Mouse (Mus musculus) MEL (cell line): Measurements from ENCODE around the gene Olfr374. TPM values are rescaled to one million over a fixed set of nuclear protein-coding genes. Genes with fewer than 3 reads are reported as not detected.

Experiments used
- DNase-seq: peaks from one replicate; pipeline ENCODE4 v3.0.0; 2011; ENCODE audit warnings: low read depth, low spot score
- H3K27ac ChIP-seq: 2 replicates; pipeline ENCODE4 v1.5.1; 2012; ENCODE audit warnings: low read depth, mild to moderate bottlenecking, control low read depth, low read length, moderate library complexity; ENCODE audit not compliant: control insufficient read depth
- H3K27me3 ChIP-seq, 2 experiments: fragments of 150-350 bp in 1 of 2; sonication (generic) in 1 of 2; 2 replicates each; pipeline ENCODE4 v1.6.1; 2012; ENCODE audit warnings: low read length in 2 of 2, mild to moderate bottlenecking in 2 of 2, improper control_type of control experiment in 1 of 2, moderate library complexity in 1 of 2; ENCODE audit not compliant: insufficient read depth in 2 of 2, control insufficient read depth in 1 of 2
- H3K36me3 ChIP-seq, 2 experiments: 2 replicates each; pipeline ENCODE4 v1.6.1; 2012 to 2014; ENCODE audit warnings: low read length in 2 of 2, improper control_type of control experiment in 1 of 2, inconsistent platforms in 1 of 2, mild to moderate bottlenecking in 1 of 2; ENCODE audit not compliant: insufficient read depth in 2 of 2, control insufficient read depth in 1 of 2
- H3K4me1 ChIP-seq, 2 experiments: fragments of 150-350 bp in 1 of 2; sonication (generic) in 1 of 2; 2 replicates each; pipeline ENCODE4 v1.6.1; 2012; ENCODE audit warnings: low read length in 2 of 2, improper control_type of control experiment in 1 of 2, mild to moderate bottlenecking in 1 of 2; ENCODE audit not compliant: insufficient read depth in 2 of 2, control insufficient read depth in 1 of 2
- H3K4me3 ChIP-seq, 2 experiments: fragments of 150-350 bp in 1 of 2; sonication (generic) in 1 of 2; 2 replicates each; pipeline ENCODE4 v1.5.1; 2012; ENCODE audit warnings: low read depth in 2 of 2, low read length in 2 of 2, mild to moderate bottlenecking in 2 of 2, moderate library complexity in 2 of 2, control low read depth in 1 of 2, improper control_type of control experiment in 1 of 2; ENCODE audit not compliant: control insufficient read depth in 1 of 2, insufficient read depth in 1 of 2
- H3K79me2 ChIP-seq: 2 replicates; pipeline ENCODE4 v1.6.1; 2012; ENCODE audit warnings: mild to moderate bottlenecking, low read length, moderate library complexity; ENCODE audit not compliant: control insufficient read depth, poor library complexity, insufficient read depth
- H3K9ac ChIP-seq: 2 replicates; pipeline ENCODE4 v1.6.1; 2012; ENCODE audit warnings: low read depth, mild to moderate bottlenecking, control low read depth, low read length, moderate library complexity; ENCODE audit not compliant: control insufficient read depth, poor library complexity, severe bottlenecking
- H3K9me3 ChIP-seq: fragments of 150-350 bp; sonication (generic); replicated peaks from 2 replicates; pipeline ENCODE4 v1.6.1; 2012; ENCODE audit warnings: mild to moderate bottlenecking, low read length, improper control_type of control experiment, moderate library complexity; ENCODE audit not compliant: insufficient read depth
- BHLHE40 ChIP-seq: IDR thresholded peaks from 2 replicates; pipeline ENCODE4 v1.6.1; 2012; ENCODE audit warnings: low read depth, mild to moderate bottlenecking, inconsistent platforms, low read length, improper control_type of control experiment, borderline replicate concordance
- CHD1 ChIP-seq: IDR thresholded peaks from 2 replicates; pipeline ENCODE4 v1.6.1; 2012; ENCODE audit warnings: low read depth, mild to moderate bottlenecking, inconsistent platforms, low read length, improper control_type of control experiment
- CHD2 ChIP-seq: IDR thresholded peaks from 2 replicates; pipeline ENCODE4 v1.6.1; 2011; ENCODE audit warnings: low read length, improper control_type of control experiment
- CTCF ChIP-seq, 3 experiments: IDR thresholded peaks in 2 of 3; conservative IDR thresholded peaks in 1 of 3; 2 replicates each; pipeline ENCODE4 v1.5.1; 2011 to 2012; ENCODE audit warnings: low read length in 3 of 3, low read depth in 2 of 3, mild to moderate bottlenecking in 2 of 3, improper control_type of control experiment in 1 of 3, inconsistent platforms in 1 of 3, mixed read lengths in 1 of 3, moderate library complexity in 1 of 3; ENCODE audit not compliant: control insufficient read depth in 1 of 3, insufficient read depth in 1 of 3, poor library complexity in 1 of 3, severe bottlenecking in 1 of 3
- E2F4 ChIP-seq: IDR thresholded peaks from 2 replicates; pipeline ENCODE4 v1.6.1; 2011; ENCODE audit warnings: low read depth, low read length, improper control_type of control experiment, borderline replicate concordance
- ELF1 ChIP-seq: IDR thresholded peaks from 2 replicates; pipeline ENCODE4 v1.6.1; 2014; ENCODE audit warnings: low read depth, mild to moderate bottlenecking, inconsistent platforms, low read length, improper control_type of control experiment, moderate library complexity
- EP300 ChIP-seq, 2 experiments: IDR thresholded peaks; 2 replicates each; pipeline ENCODE4 v1.6.1; 2011; ENCODE audit warnings: improper control_type of control experiment in 2 of 2, low read length in 2 of 2, low read depth in 1 of 2, mild to moderate bottlenecking in 1 of 2
- GABPA ChIP-seq: IDR thresholded peaks from 2 replicates; pipeline ENCODE4 v1.6.1; 2012; ENCODE audit warnings: low read depth, mild to moderate bottlenecking, inconsistent platforms, low read length, improper control_type of control experiment, moderate library complexity
- GATA1 ChIP-seq: IDR thresholded peaks from 2 replicates; pipeline ENCODE4 v1.6.1; 2011; ENCODE audit warnings: low read depth, low read length, improper control_type of control experiment
- HCFC1 ChIP-seq: IDR thresholded peaks from 2 replicates; pipeline ENCODE4 v1.6.1; 2012; ENCODE audit warnings: low read depth, mild to moderate bottlenecking, inconsistent platforms, low read length, improper control_type of control experiment, moderate library complexity
- JUND ChIP-seq: IDR thresholded peaks from 2 replicates; pipeline ENCODE4 v1.6.1; 2011; ENCODE audit warnings: low read depth, mild to moderate bottlenecking, improper control_type of control experiment, low read length
- KAT2A ChIP-seq: conservative IDR thresholded peaks from 2 replicates; pipeline ENCODE4 v1.6.1; 2012; ENCODE audit warnings: low read depth, low read length, improper control_type of control experiment, inconsistent platforms
- MAFK ChIP-seq: IDR thresholded peaks from 2 replicates; pipeline ENCODE4 v1.6.1; 2011; ENCODE audit warnings: low read depth, mild to moderate bottlenecking, low read length, improper control_type of control experiment, borderline replicate concordance
- MAX ChIP-seq: IDR thresholded peaks from 2 replicates; pipeline ENCODE4 v1.6.1; 2011; ENCODE audit warnings: low read length, improper control_type of control experiment
- MAZ ChIP-seq: IDR thresholded peaks from 2 replicates; pipeline ENCODE4 v1.6.1; 2012; ENCODE audit warnings: low read depth, mild to moderate bottlenecking, inconsistent platforms, low read length, improper control_type of control experiment
- MEF2A ChIP-seq: IDR thresholded peaks from 2 replicates; pipeline ENCODE4 v1.6.1; 2014; ENCODE audit warnings: low read depth, mild to moderate bottlenecking, inconsistent platforms, low read length, improper control_type of control experiment; ENCODE audit not compliant: poor library complexity, insufficient replicate concordance, severe bottlenecking; ENCODE audit errors: extremely low read depth
- MXI1 ChIP-seq: IDR thresholded peaks from 2 replicates; pipeline ENCODE4 v1.6.1; 2011; ENCODE audit warnings: mild to moderate bottlenecking, low read depth, low read length, improper control_type of control experiment
- MYB ChIP-seq: IDR thresholded peaks from 2 replicates; pipeline ENCODE4 v1.6.1; 2011; ENCODE audit warnings: mild to moderate bottlenecking, low read depth, low read length, improper control_type of control experiment
- MYC ChIP-seq: IDR thresholded peaks from 2 replicates; pipeline ENCODE4 v1.6.1; 2011; ENCODE audit warnings: low read depth, mild to moderate bottlenecking, low read length, improper control_type of control experiment, moderate library complexity
- NELFE ChIP-seq: IDR thresholded peaks from 2 replicates; pipeline ENCODE4 v1.6.1; 2011; ENCODE audit warnings: low read depth, low read length, improper control_type of control experiment
- NRF1 ChIP-seq: IDR thresholded peaks from 2 replicates; pipeline ENCODE4 v1.6.1; 2014; ENCODE audit warnings: low read depth, mild to moderate bottlenecking, inconsistent platforms, low read length, improper control_type of control experiment, moderate library complexity; ENCODE audit not compliant: poor library complexity, insufficient read depth, severe bottlenecking
- POLR2AphosphoS2 ChIP-seq: IDR thresholded peaks from 2 replicates; pipeline ENCODE4 v1.6.1; 2011; ENCODE audit warnings: low read length, improper control_type of control experiment
- POLR2AphosphoS5 ChIP-seq: IDR thresholded peaks from 2 replicates; pipeline ENCODE4 v1.6.1; 2012; ENCODE audit warnings: low read depth, borderline replicate concordance, mild to moderate bottlenecking, inconsistent platforms, low read length, moderate library complexity, mixed read lengths
- RAD21 ChIP-seq: IDR thresholded peaks from 2 replicates; pipeline ENCODE4 v1.6.1; 2011; ENCODE audit warnings: mild to moderate bottlenecking, low read depth, low read length, improper control_type of control experiment
- RCOR1 ChIP-seq: IDR thresholded peaks from 2 replicates; pipeline ENCODE4 v1.6.1; 2012; ENCODE audit warnings: low read depth, mild to moderate bottlenecking, inconsistent platforms, low read length, improper control_type of control experiment
- SIN3A ChIP-seq: IDR thresholded peaks from 2 replicates; pipeline ENCODE4 v1.6.1; 2012; ENCODE audit warnings: low read length, improper control_type of control experiment, inconsistent platforms
- SMC3 ChIP-seq: IDR thresholded peaks from 2 replicates; pipeline ENCODE4 v1.6.1; 2011; ENCODE audit warnings: low read depth, low read length, improper control_type of control experiment
- TAL1 ChIP-seq: IDR thresholded peaks from 2 replicates; pipeline ENCODE4 v1.6.1; 2012; ENCODE audit warnings: mild to moderate bottlenecking, inconsistent platforms, low read length, moderate library complexity, mixed read lengths
- TCF12 ChIP-seq: IDR thresholded peaks from 2 replicates; pipeline ENCODE4 v1.6.1; 2014; ENCODE audit warnings: low read depth, mild to moderate bottlenecking, inconsistent platforms, low read length, improper control_type of control experiment, moderate library complexity
- UBTF ChIP-seq: IDR thresholded peaks from 2 replicates; pipeline ENCODE4 v1.6.1; 2012; ENCODE audit warnings: low read depth, mild to moderate bottlenecking, inconsistent platforms, low read length, improper control_type of control experiment, moderate library complexity, borderline replicate concordance; ENCODE audit not compliant: insufficient read depth
- USF1 ChIP-seq: IDR thresholded peaks from 2 replicates; pipeline ENCODE4 v1.6.1; 2014; ENCODE audit warnings: low read depth, mild to moderate bottlenecking, inconsistent platforms, low read length, improper control_type of control experiment, moderate library complexity
- USF2 ChIP-seq, 2 experiments: IDR thresholded peaks; 2 replicates each; pipeline ENCODE4 v1.6.1; 2011 to 2012; ENCODE audit warnings: improper control_type of control experiment in 2 of 2, low read length in 2 of 2, borderline replicate concordance in 1 of 2, inconsistent platforms in 1 of 2, low read depth in 1 of 2, mild to moderate bottlenecking in 1 of 2; ENCODE audit not compliant: insufficient read depth in 1 of 2
- ZC3H11A ChIP-seq: IDR thresholded peaks from 2 replicates; pipeline ENCODE4 v1.6.1; 2012; ENCODE audit warnings: low read depth, mild to moderate bottlenecking, inconsistent platforms, low read length, improper control_type of control experiment
- ZKSCAN1 ChIP-seq: IDR thresholded peaks from 2 replicates; pipeline ENCODE4 v1.6.1; 2012; ENCODE audit warnings: low read depth, mild to moderate bottlenecking, inconsistent platforms, low read length, improper control_type of control experiment, moderate library complexity
- ZMIZ1 ChIP-seq: IDR thresholded peaks from 2 replicates; pipeline ENCODE4 v1.6.1; 2012; ENCODE audit warnings: low read depth, mild to moderate bottlenecking, inconsistent platforms, low read length, improper control_type of control experiment, moderate library complexity
- ZNF384 ChIP-seq: IDR thresholded peaks from 2 replicates; pipeline ENCODE4 v1.6.1; 2012; ENCODE audit warnings: low read depth, mild to moderate bottlenecking, inconsistent platforms, low read length, improper control_type of control experiment
- polyA plus RNA-seq, 2 experiments: library from polyadenylated mRNA; stranded (reverse) in 1 of 2; unstranded in 1 of 2; fragments of >175 nt in 1 of 2; fragments of >200 nt in 1 of 2; gene quantifications; 2 replicates each; pipeline versions ENCODE4 v1.2.1 to v1.2.4; 2012; ENCODE audit warnings: low replicate concordance in 2 of 2, low read depth in 1 of 2; ENCODE audit not compliant: insufficient read length in 2 of 2, insufficient read depth in 1 of 2, missing spikeins in 1 of 2
- total RNA-seq: library from RNA; depleted of rRNA; stranded (reverse); fragments of 300-350 nt; gene quantifications from 2 replicates; pipeline ENCODE4 v1.2.3, GENCODE M21; 2012

Gene Olfr374
- total and polyA plus RNA-seq, 3 experiments, result 0.06 to 0.08 TPM; not detected in 1

GRCm38 (mm10) chr8:72151418-72152078 lies 44.7 kb downstream of the Olfr374 start:
- peaks cover 0 to 26% of the 10 kb centered on the region in 2 experiments for H3K36me3 ChIP-seq
- no peaks in the 10 kb centered on the region for H3K9me3 ChIP-seq
- no peaks in the 10 kb centered on the region for H3K79me2 ChIP-seq
- H3K9ac ChIP-seq, result no peak overlapping the region
- H3K4me3 ChIP-seq, result no peak overlapping the region
- peak; percentile 86 for DNase-seq
- peaks cover 14 to 17% of the 10 kb centered on the region in 2 experiments for H3K4me1 ChIP-seq
- no peaks in the 10 kb centered on the region for H3K27me3 ChIP-seq
- peak overlapping the region; percentile 65 for H3K27ac ChIP-seq
- TF ChIP-seq GATA1, result peak; percentile 79
- 0 out of 2 replicates have a peak, but pooled peaks have one; percentile 15 for TF ChIP-seq MYB
- no peak for TF ChIP-seq CTCF (IDR thresholded peaks at IDR 0.05 in 2 of 3, conservative IDR thresholded peaks at IDR 0.05 in 1 of 3; ENCODE audit: control insufficient read depth in 1 of 3, insufficient read depth in 1 of 3, low read depth in 2 of 3, low read length in 3 of 3, poor library complexity in 1 of 3, severe bottlenecking in 1 of 3)
- TF ChIP-seq KAT2A, result no peak
- peak; percentile 75 for TF ChIP-seq RCOR1
- TF ChIP-seq MXI1, result 0 out of 2 replicates have a peak, but pooled peaks have one; percentile 34
- peak; percentile 74 to 91 for TF ChIP-seq EP300 (IDR thresholded peaks at IDR 0.05; ENCODE audit: low read depth in 1 of 2, low read length in 2 of 2)
- TF ChIP-seq ELF1, result 0 out of 2 replicates have a peak, but pooled peaks have one; percentile 20
- TF ChIP-seq E2F4, result no peak
- no peak for TF ChIP-seq MEF2A
- no peak for TF ChIP-seq BHLHE40
- peak; percentile 34; the same call in 1 of the 2 replicates for TF ChIP-seq TAL1
- TF ChIP-seq POLR2AphosphoS2, result 0 out of 2 replicates have a peak, but pooled peaks have one; percentile 29
- TF ChIP-seq POLR2AphosphoS5, result no peak
- TF ChIP-seq ZMIZ1, result no peak
- no peak for TF ChIP-seq ZNF384
- TF ChIP-seq MAFK, result no peak
- TF ChIP-seq UBTF, result no peak
- peak; percentile 59; the same call in 1 of the 2 replicates for TF ChIP-seq TCF12
- 0 out of 2 replicates have a peak, but pooled peaks have one; percentile 7 for TF ChIP-seq MAX
- TF ChIP-seq MAZ, result no peak
- no peak for TF ChIP-seq USF1
- 0 out of 2 replicates have a peak, but pooled peaks have one; percentile 42 for TF ChIP-seq HCFC1
- no peak for TF ChIP-seq NRF1
- TF ChIP-seq ZC3H11A, result no peak
- TF ChIP-seq JUND, result no peak
- TF ChIP-seq USF2 (IDR thresholded peaks at IDR 0.05; ENCODE audit: borderline replicate concordance in 1 of 2, insufficient read depth in 1 of 2, low read depth in 1 of 2, low read length in 2 of 2), result no peak
- TF ChIP-seq MYC, result peak; percentile 62; the same call in 1 of the 2 replicates
- no peak for TF ChIP-seq SMC3
- no peak for TF ChIP-seq RAD21
- peak; percentile 61 for TF ChIP-seq SIN3A
- no peak for TF ChIP-seq CHD1
- no peak for TF ChIP-seq ZKSCAN1
- TF ChIP-seq GABPA, result no peak
- no peak for TF ChIP-seq NELFE
- TF ChIP-seq CHD2, result no peak
